9 mouse cellular contexts compared by ENCODE assay signal in genomic region chr8:71680471-71680870, GRCm38 (mm10). TPM values are rescaled to one million over a fixed set of nuclear protein-coding genes. Genes with fewer than 3 reads are reported as not detected.
DNase-seq lines count a peak whose midpoint lies in the region; ATAC-seq and TF ChIP-seq lines count a peak whose summit lies in the region.
"Had no signal": no experiment of that assay in that cellular context is flagged by ENCODE, and none has a peak within 500 bp of the region (broad histone marks: within the 10 kb centered on the region; RNA-seq: fewer than 3 reads in every experiment).

No protein-coding gene starts in this region.

- no peak overlapping the region for H3K27ac ChIP-seq in forebrain, embryonic 12.5 days
- no peak overlapping the region for H3K27ac ChIP-seq in forebrain, embryonic 14.5 days (ENCODE audit: low read depth, low read length)
- H3K27ac ChIP-seq in midbrain, embryonic 10.5 days (replicated peaks) = no peak overlapping the region
- H3K27ac ChIP-seq in midbrain, embryonic 14.5 days (replicated peaks; ENCODE audit: low read depth, low read length) = no peak overlapping the region
- H3K27ac ChIP-seq in kidney, embryonic 16.5 days (ENCODE audit: low read length) = no peak overlapping the region
- no peak overlapping the region for H3K27ac ChIP-seq in neural tube, embryonic 12.5 days
- H3K27ac ChIP-seq in thymus, adult 2 months (ENCODE audit: control insufficient read depth, insufficient read depth, low read length) = no peak overlapping the region

- ATAC-seq in forebrain, embryonic 12.5 days (ENCODE audit: low FRiP score) = no peak
- ATAC-seq in forebrain, embryonic 14.5 days = no peak
- no peak for ATAC-seq in midbrain, embryonic 14.5 days (ENCODE audit: low FRiP score, low TSS enrichment)
- no peak for ATAC-seq in kidney, embryonic 16.5 days (ENCODE audit: low FRiP score, low TSS enrichment)
- ATAC-seq in neural tube, embryonic 12.5 days (ENCODE audit: low FRiP score, low read depth) = no peak

- H3K4me2 ChIP-seq in forebrain, embryonic 12.5 days = no peak overlapping the region
- no peak overlapping the region for H3K4me2 ChIP-seq in forebrain, embryonic 14.5 days (ENCODE audit: low read length)
- no peak overlapping the region for H3K4me2 ChIP-seq in midbrain, embryonic 14.5 days (ENCODE audit: low read length)
- peak overlapping the region; percentile 27; the same call in 1 of the 2 replicates for H3K4me2 ChIP-seq in kidney, embryonic 16.5 days (replicated peaks; ENCODE audit: low read depth, low read length)
- H3K4me2 ChIP-seq in neural tube, embryonic 12.5 days (replicated peaks) = peak overlapping the region; percentile 28; the same call in 1 of the 2 replicates

- H3K4me3 ChIP-seq in forebrain, embryonic 12.5 days (replicated peaks) = peak overlapping the region; percentile 7; the same call in 1 of the 2 replicates
- H3K4me3 ChIP-seq in forebrain, embryonic 14.5 days (ENCODE audit: low read depth, low read length) = no peak overlapping the region
- H3K4me3 ChIP-seq in midbrain, embryonic 10.5 days = peak overlapping the region; percentile 28
- no peak overlapping the region for H3K4me3 ChIP-seq in midbrain, embryonic 14.5 days (replicated peaks; ENCODE audit: low read depth, low read length)
- H3K4me3 ChIP-seq in kidney, embryonic 16.5 days (ENCODE audit: low read length) = no peak overlapping the region
- peak overlapping the region; percentile 7; the same call in 1 of the 2 replicates for H3K4me3 ChIP-seq in neural tube, embryonic 12.5 days
- no peak overlapping the region for H3K4me3 ChIP-seq in thymus, adult 2 months (ENCODE audit: control insufficient read depth, insufficient read depth, low read length)

- DNase-seq in forebrain, embryonic 14.5 days (ENCODE audit: low spot score) = no peak
- peak; percentile 38 for DNase-seq in midbrain, embryonic 10.5 days (ENCODE audit: low spot score)
- DNase-seq in midbrain, embryonic 14.5 days = no peak
- DNase-seq in thymus, adult 2 months = no peak
- DNase-seq in T-cell, adult 2 months (ENCODE audit: low spot score) = no peak
- DNase-seq: embryo, embryonic 11 days had no signal

- no peak overlapping the region for H3K9ac ChIP-seq in forebrain, embryonic 12.5 days
- no peak overlapping the region for H3K9ac ChIP-seq in forebrain, embryonic 14.5 days (ENCODE audit: low read length)
- no peak overlapping the region for H3K9ac ChIP-seq in midbrain, embryonic 14.5 days (replicated peaks; ENCODE audit: low read length)
- H3K9ac ChIP-seq in kidney, embryonic 16.5 days (replicated peaks; ENCODE audit: low read length) = no peak overlapping the region
- H3K9ac ChIP-seq in neural tube, embryonic 12.5 days = no peak overlapping the region

- no peak for TF ChIP-seq CTCF in thymus, adult 2 months (IDR thresholded peaks at IDR 0.05; ENCODE audit: borderline replicate concordance, control insufficient read depth, extremely low read depth, insufficient read depth, low read length, poor library complexity)

- WGBS in forebrain, embryonic 12.5 days = 3% methylated on average over 21 of the region's 21 CpGs
- WGBS in forebrain, embryonic 14.5 days = 4% methylated on average over 21 of the region's 21 CpGs
- 4% methylated on average over 21 of the region's 21 CpGs for WGBS in midbrain, embryonic 10.5 days
- WGBS in midbrain, embryonic 14.5 days = 4% methylated on average over 21 of the region's 21 CpGs
- 5% methylated on average over 21 of the region's 21 CpGs for WGBS in kidney, embryonic 16.5 days
- 4% methylated on average over 21 of the region's 21 CpGs for WGBS in neural tube, embryonic 12.5 days
- 96% methylated on average over 21 of the region's 21 CpGs for WGBS in thymus, adult 2 months

- H3K9me3 ChIP-seq in forebrain, embryonic 12.5 days = no peaks in the 10 kb centered on the region
- H3K9me3 ChIP-seq in forebrain, embryonic 14.5 days (replicated peaks; ENCODE audit: control insufficient read depth, low read length) = no peaks in the 10 kb centered on the region
- H3K9me3 ChIP-seq in midbrain, embryonic 10.5 days (replicated peaks) = 0 out of 2 replicates have a peak, but pooled peaks cover 5% of the 10 kb centered on the region
- H3K9me3 ChIP-seq in midbrain, embryonic 14.5 days (ENCODE audit: control insufficient read depth, low read length) = no peaks in the 10 kb centered on the region
- H3K9me3 ChIP-seq in kidney, embryonic 16.5 days (ENCODE audit: low read length) = no peaks in the 10 kb centered on the region
- no peaks in the 10 kb centered on the region for H3K9me3 ChIP-seq in neural tube, embryonic 12.5 days

- peaks cover 100% of the 10 kb centered on the region for H3K27me3 ChIP-seq in forebrain, embryonic 12.5 days
- peaks cover 89% of the 10 kb centered on the region for H3K27me3 ChIP-seq in forebrain, embryonic 14.5 days (replicated peaks; ENCODE audit: control insufficient read depth, insufficient read depth, low read length)
- peaks cover 100% of the 10 kb centered on the region for H3K27me3 ChIP-seq in midbrain, embryonic 10.5 days (ENCODE audit: low read depth, poor library complexity, severe bottlenecking)
- peaks cover 87% of the 10 kb centered on the region for H3K27me3 ChIP-seq in midbrain, embryonic 14.5 days (ENCODE audit: control insufficient read depth, insufficient read depth, low read length)
- peaks cover 87% of the 10 kb centered on the region for H3K27me3 ChIP-seq in kidney, embryonic 16.5 days (ENCODE audit: insufficient read depth, low read length)
- H3K27me3 ChIP-seq in neural tube, embryonic 12.5 days (replicated peaks) = peaks cover 100% of the 10 kb centered on the region
- H3K27me3 ChIP-seq in thymus, adult 2 months (ENCODE audit: control insufficient read depth, insufficient read depth, low read length) = no peaks in the 10 kb centered on the region

- no peaks in the 10 kb centered on the region for H3K36me3 ChIP-seq in forebrain, embryonic 12.5 days (replicated peaks)
- H3K36me3 ChIP-seq in forebrain, embryonic 14.5 days (ENCODE audit: control insufficient read depth, insufficient read depth, low read length) = no peaks in the 10 kb centered on the region
- no peaks in the 10 kb centered on the region for H3K36me3 ChIP-seq in midbrain, embryonic 10.5 days
- H3K36me3 ChIP-seq in midbrain, embryonic 14.5 days (ENCODE audit: control insufficient read depth, insufficient read depth, low read length) = no peaks in the 10 kb centered on the region
- H3K36me3 ChIP-seq in kidney, embryonic 16.5 days (ENCODE audit: insufficient read depth, low read length) = no peaks in the 10 kb centered on the region
- H3K36me3 ChIP-seq in neural tube, embryonic 12.5 days = no peaks in the 10 kb centered on the region
- no peaks in the 10 kb centered on the region for H3K36me3 ChIP-seq in thymus, adult 2 months (ENCODE audit: control insufficient read depth, insufficient read depth, low read length)

- no peak for TF ChIP-seq POLR2A in thymus, adult 2 months (IDR thresholded peaks at IDR 0.05; ENCODE audit: control insufficient read depth, extremely low read depth, insufficient read depth, low read length, poor library complexity)

- peaks cover 23% of the 10 kb centered on the region for H3K4me1 ChIP-seq in forebrain, embryonic 12.5 days
- H3K4me1 ChIP-seq in forebrain, embryonic 14.5 days (ENCODE audit: control insufficient read depth, insufficient read depth, low read length) = no peaks in the 10 kb centered on the region
- H3K4me1 ChIP-seq in midbrain, embryonic 10.5 days = peaks cover 35% of the 10 kb centered on the region
- 0 out of 2 replicates have a peak, but pooled peaks cover 7% of the 10 kb centered on the region for H3K4me1 ChIP-seq in midbrain, embryonic 14.5 days (ENCODE audit: control insufficient read depth, insufficient read depth, low read length)
- peaks cover 26% of the 10 kb centered on the region for H3K4me1 ChIP-seq in kidney, embryonic 16.5 days (ENCODE audit: insufficient read depth, low read length)
- H3K4me1 ChIP-seq in neural tube, embryonic 12.5 days = peaks cover 12% of the 10 kb centered on the region; the same call in 1 of the 2 replicates
- peaks cover 18% of the 10 kb centered on the region for H3K4me1 ChIP-seq in thymus, adult 2 months (replicated peaks; ENCODE audit: control insufficient read depth, insufficient read depth, low read length)

RNA-seq across cellular contexts. Expression of gene Jak3, which starts 4.4 kb away (rescaled TPM):
- polyA plus RNA-seq in forebrain, embryonic 12.5 days (2016; fragmentation: Nextera tagmentation; extraction: Ambion mirVana) = 2.5 and 2.9 TPM in 2 replicates
- polyA plus RNA-seq in forebrain, embryonic 14.5 days (2014; fragmentation: Nextera tagmentation; extraction: Ambion mirVana) = 1.4 and 2.1 TPM in 2 replicates
- 2.8 and 3.7 TPM in 2 replicates for polyA plus RNA-seq in midbrain, embryonic 10.5 days (2016; fragmentation: Nextera tagmentation; extraction: Ambion mirVana)
- 2.5 and 3.6 TPM in 2 replicates for polyA plus RNA-seq in midbrain, embryonic 14.5 days (2014; fragmentation: Nextera tagmentation; extraction: Ambion mirVana)
- polyA plus RNA-seq in kidney, embryonic 16.5 days (2015; fragmentation: Nextera tagmentation; extraction: Ambion mirVana) = 6.6 and 7.5 TPM in 2 replicates
- 3.8 and 4.2 TPM in 2 replicates for polyA plus RNA-seq in neural tube, embryonic 12.5 days (2016; fragmentation: Nextera tagmentation; extraction: Ambion mirVana)
- polyA plus RNA-seq in thymus, adult 2 months (2012; rRNA removed) = 68.0 and 77.5 TPM in 2 replicates

RNA-seq across cellular contexts. Expression of gene Insl3, which starts 8.5 kb away (rescaled TPM):
- polyA plus RNA-seq in forebrain, embryonic 12.5 days (2016; fragmentation: Nextera tagmentation; extraction: Ambion mirVana) = not detected in 2 replicates
- polyA plus RNA-seq in forebrain, embryonic 14.5 days (2014; fragmentation: Nextera tagmentation; extraction: Ambion mirVana) = 0.63 TPM in 1 of 2 replicates, not detected in the other
- polyA plus RNA-seq in midbrain, embryonic 10.5 days (2016; fragmentation: Nextera tagmentation; extraction: Ambion mirVana) = 0.30 and 0.37 TPM in 2 replicates
- polyA plus RNA-seq in midbrain, embryonic 14.5 days (2014; fragmentation: Nextera tagmentation; extraction: Ambion mirVana) = 0.89 TPM in 1 of 2 replicates, not detected in the other
- 1.3 and 7.7 TPM in 2 replicates for polyA plus RNA-seq in kidney, embryonic 16.5 days (2015; fragmentation: Nextera tagmentation; extraction: Ambion mirVana)
- polyA plus RNA-seq in neural tube, embryonic 12.5 days (2016; fragmentation: Nextera tagmentation; extraction: Ambion mirVana) = 1.2 TPM in 1 of 2 replicates, not detected in the other
- polyA plus RNA-seq in thymus, adult 2 months (2012; rRNA removed) = 42.6 and 56.8 TPM in 2 replicates

RNA-seq across cellular contexts. Expression of gene Unc13a, which starts 8.9 kb away (rescaled TPM):
- polyA plus RNA-seq in forebrain, embryonic 12.5 days (2016; fragmentation: Nextera tagmentation; extraction: Ambion mirVana) = 13.7 and 16.0 TPM in 2 replicates
- polyA plus RNA-seq in forebrain, embryonic 14.5 days (2014; fragmentation: Nextera tagmentation; extraction: Ambion mirVana) = 13.9 and 16.7 TPM in 2 replicates
- 4.6 and 8.1 TPM in 2 replicates for polyA plus RNA-seq in midbrain, embryonic 10.5 days (2016; fragmentation: Nextera tagmentation; extraction: Ambion mirVana)
- 17.4 and 18.9 TPM in 2 replicates for polyA plus RNA-seq in midbrain, embryonic 14.5 days (2014; fragmentation: Nextera tagmentation; extraction: Ambion mirVana)
- polyA plus RNA-seq in kidney, embryonic 16.5 days (2015; fragmentation: Nextera tagmentation; extraction: Ambion mirVana) = 0.55 and 0.94 TPM in 2 replicates
- polyA plus RNA-seq in neural tube, embryonic 12.5 days (2016; fragmentation: Nextera tagmentation; extraction: Ambion mirVana) = 16.3 and 16.7 TPM in 2 replicates
- 1.6 and 2.0 TPM in 2 replicates for polyA plus RNA-seq in thymus, adult 2 months (2012; rRNA removed)

RNA-seq across cellular contexts. Expression of gene B3gnt3, which starts 21.1 kb away (rescaled TPM):
- 0.36 and 0.72 TPM in 2 replicates for polyA plus RNA-seq in forebrain, embryonic 12.5 days (2016; fragmentation: Nextera tagmentation; extraction: Ambion mirVana)
- polyA plus RNA-seq in forebrain, embryonic 14.5 days (2014; fragmentation: Nextera tagmentation; extraction: Ambion mirVana) = 0.10 and 0.22 TPM in 2 replicates
- 0.67 and 0.89 TPM in 2 replicates for polyA plus RNA-seq in midbrain, embryonic 10.5 days (2016; fragmentation: Nextera tagmentation; extraction: Ambion mirVana)
- 0.11 and 0.20 TPM in 2 replicates for polyA plus RNA-seq in midbrain, embryonic 14.5 days (2014; fragmentation: Nextera tagmentation; extraction: Ambion mirVana)
- polyA plus RNA-seq in kidney, embryonic 16.5 days (2015; fragmentation: Nextera tagmentation; extraction: Ambion mirVana) = 3.3 and 4.2 TPM in 2 replicates
- 0.54 and 0.67 TPM in 2 replicates for polyA plus RNA-seq in neural tube, embryonic 12.5 days (2016; fragmentation: Nextera tagmentation; extraction: Ambion mirVana)
- 6.3 and 6.9 TPM in 2 replicates for polyA plus RNA-seq in thymus, adult 2 months (2012; rRNA removed)

RNA-seq across cellular contexts. Expression of gene Fcho1, which starts 45.0 kb away (rescaled TPM):
- polyA plus RNA-seq in forebrain, embryonic 12.5 days (2016; fragmentation: Nextera tagmentation; extraction: Ambion mirVana) = 38.4 and 38.9 TPM in 2 replicates
- polyA plus RNA-seq in forebrain, embryonic 14.5 days (2014; fragmentation: Nextera tagmentation; extraction: Ambion mirVana) = 38.6 and 47.4 TPM in 2 replicates
- polyA plus RNA-seq in midbrain, embryonic 10.5 days (2016; fragmentation: Nextera tagmentation; extraction: Ambion mirVana) = 17.7 and 25.4 TPM in 2 replicates
- 66.5 and 74.6 TPM in 2 replicates for polyA plus RNA-seq in midbrain, embryonic 14.5 days (2014; fragmentation: Nextera tagmentation; extraction: Ambion mirVana)
- polyA plus RNA-seq in kidney, embryonic 16.5 days (2015; fragmentation: Nextera tagmentation; extraction: Ambion mirVana) = 8.6 and 8.7 TPM in 2 replicates
- polyA plus RNA-seq in neural tube, embryonic 12.5 days (2016; fragmentation: Nextera tagmentation; extraction: Ambion mirVana) = 34.4 and 38.4 TPM in 2 replicates
- 767 and 809 TPM in 2 replicates for polyA plus RNA-seq in thymus, adult 2 months (2012; rRNA removed)

Comparison
In these comparisons a context has a peak if more than half of its experiments do, and no peak if none do; other contexts are left out.
1. H3K4me3 ChIP-seq: peak in forebrain, embryonic 12.5 days (single experiment), midbrain, embryonic 10.5 days (single experiment) and neural tube, embryonic 12.5 days (single experiment); none in forebrain, embryonic 14.5 days (single experiment), midbrain, embryonic 14.5 days (single experiment), kidney, embryonic 16.5 days (single experiment) and thymus, adult 2 months (single experiment).
2. H3K4me2 ChIP-seq: peak in kidney, embryonic 16.5 days (single experiment) and neural tube, embryonic 12.5 days (single experiment); none in forebrain, embryonic 12.5 days (single experiment), forebrain, embryonic 14.5 days (single experiment) and midbrain, embryonic 14.5 days (single experiment).